Mouse (Mus musculus): ENCODE results near the gene Cox14. TPM values are rescaled to one million over a fixed set of nuclear protein-coding genes. Genes with fewer than 3 reads are reported as not detected.
"Not testable (repeated sequence)": the region's sequence is repeated elsewhere in the genome, so short reads cannot be mapped to it uniquely, and the experiment has no call there.

Gene Cox14
- total RNA-seq, 2 experiments from 2014 or later: 145 to 166 TPM

- Histone ChIP-seq H3K27ac (no peak overlapping the region), H3K4me3 (no peak overlapping the region)
- intact Hi-C loops (cut with DNase I): no loop called here
- no peak for DNase-seq
- no peak for TF ChIP-seq CTCF (IDR thresholded peaks at IDR 0.05)
Measured at GRCm38 (mm10) chr15:99700219-99701106, 25.0 kb upstream of the Cox14 start.

- DNase-seq; intact Hi-C loops (cut with DNase I): not testable (repeated sequence)
- peak overlapping the region; percentile 80 for H3K4me3 ChIP-seq
- H3K27ac ChIP-seq: peak overlapping the region; percentile 99
Measured at GRCm38 (mm10) chr15:99701640-99701998, 23.8 kb upstream of the Cox14 start.

GRCm38 (mm10) chr15:99701999-99702900 lies 23.2 kb upstream of the Cox14 start, which contains the start of gene Smarcd1:
TSS of gene Smarcd1 (plus strand) at chr15:99702129.
- Histone ChIP-seq H3K4me3 (peak within 1 kb of the TSS; percentile 80), H3K27ac (peak within 1 kb of the TSS; percentile 99)
- peak; percentile 95 for DNase-seq
- peak; percentile 94 for TF ChIP-seq CTCF (IDR thresholded peaks at IDR 0.05)
- intact Hi-C loops (cut with DNase I): no loop called here

GRCm38 (mm10) chr15:99703104-99703503 lies 22.3 kb upstream of the Cox14 start:
- Histone ChIP-seq H3K27ac (peak overlapping the region; percentile 99; the same call in 1 of the 2 replicates), H3K4me3 (peak overlapping the region; percentile 80)
- TF ChIP-seq CTCF (IDR thresholded peaks at IDR 0.05): no peak
- DNase-seq: no peak
- intact Hi-C loops (cut with DNase I): no loop called here

GRCm38 (mm10) chr15:99703676-99704040 lies 21.8 kb upstream of the Cox14 start:
- Histone ChIP-seq H3K4me3 (no peak overlapping the region), H3K27ac (peak overlapping the region; percentile 16; the same call in 1 of the 2 replicates)
- no peak for DNase-seq
- intact Hi-C loops (cut with DNase I): no loop called here
- TF ChIP-seq CTCF (IDR thresholded peaks at IDR 0.05): no peak

GRCm38 (mm10) chr15:99704041-99704681 lies 21.3 kb upstream of the Cox14 start:
- no peak for TF ChIP-seq CTCF (IDR thresholded peaks at IDR 0.05)
- peak overlapping the region; percentile 48 for H3K27ac ChIP-seq
- peak overlapping the region; percentile 13 for H3K4me3 ChIP-seq
- no peak for DNase-seq
- intact Hi-C loops (cut with DNase I): no loop called here

- H3K27ac ChIP-seq: peak overlapping the region; percentile 48
- intact Hi-C loops (cut with DNase I): no loop called here
- H3K4me3 ChIP-seq: no peak overlapping the region
Measured at GRCm38 (mm10) chr15:99704881-99705280, 20.5 kb upstream of the Cox14 start.

GRCm38 (mm10) chr15:99705440-99706048 lies 19.9 kb upstream of the Cox14 start, which contains the start of gene Gm17349:
TSS of gene Gm17349 (minus strand) at chr15:99705490.
- DNase-seq: peak; percentile 77
- Histone ChIP-seq H3K27ac (peak within 1 kb of the TSS; percentile 48), H3K4me3 (peak within 1 kb of the TSS; percentile 13)
- intact Hi-C loops (cut with DNase I): no loop called here
- peak; percentile 96 for TF ChIP-seq CTCF (IDR thresholded peaks at IDR 0.05)

More at GRCm38 (mm10) chr15:99704881-99705280, 20.5 kb upstream of the Cox14 start:
- DNase-seq: no peak
- TF ChIP-seq CTCF (IDR thresholded peaks at IDR 0.05): no peak

GRCm38 (mm10) chr15:99708176-99708575 lies 17.2 kb upstream of the Cox14 start:
- intact Hi-C loops (cut with DNase I): no loop called here
- no peak for DNase-seq

GRCm38 (mm10) chr15:99710221-99711190 lies 14.9 kb upstream of the Cox14 start:
- no peak for DNase-seq
- TF ChIP-seq CTCF (IDR thresholded peaks at IDR 0.05): no peak
- no peak overlapping the region for H3K27ac ChIP-seq
- intact Hi-C loops (cut with DNase I): loop anchor here (5.0 kb wide), 1 partner anchor 197 kb away; no protein-coding TSS in a partner anchor
- no peak overlapping the region for H3K4me3 ChIP-seq

More at GRCm38 (mm10) chr15:99708176-99708575, 17.2 kb upstream of the Cox14 start:
- no peak overlapping the region for H3K27ac ChIP-seq
- no peak overlapping the region for H3K4me3 ChIP-seq
- no peak for TF ChIP-seq CTCF (IDR thresholded peaks at IDR 0.05)

GRCm38 (mm10) chr15:99711491-99711890 lies 13.9 kb upstream of the Cox14 start:
- intact Hi-C loops (cut with DNase I): loop anchor here (5.0 kb wide), 1 partner anchor 196 kb away; no protein-coding TSS in a partner anchor
- no peak for DNase-seq
- no peak for TF ChIP-seq CTCF (IDR thresholded peaks at IDR 0.05)
- H3K4me3 ChIP-seq: no peak overlapping the region
- H3K27ac ChIP-seq: no peak overlapping the region

All from gastrocnemius, adult 2 months (tissue).